Mouse (Mus musculus) CH12.LX (cell line): ENCODE results near the gene 1700092M07Rik. TPM values are rescaled to one million over a fixed set of nuclear protein-coding genes. Genes with fewer than 3 reads are reported as not detected.

Experiments
- DNase-seq: peaks from one replicate; pipeline ENCODE4 v3.0.0-alpha.2; 2013; ENCODE audit errors: extremely low read depth
- H3K27ac ChIP-seq: 2 replicates; pipeline ENCODE4 v1.5.1; 2012; ENCODE audit warnings: low read depth, mild to moderate bottlenecking, control low read depth, moderate library complexity; ENCODE audit not compliant: insufficient read depth
- H3K27me3 ChIP-seq: replicated peaks from 2 replicates; pipeline ENCODE3; 2012; ENCODE audit warnings: inconsistent platforms
- H3K36me3 ChIP-seq, 2 experiments: replicated peaks in 1 of 2; 2 replicates each; pipeline versions ENCODE3 to v1.6.1; 2012; ENCODE audit warnings: inconsistent platforms in 1 of 2, low read length in 1 of 2, mild to moderate bottlenecking in 1 of 2, mixed read lengths in 1 of 2, moderate library complexity in 1 of 2; ENCODE audit not compliant: control insufficient read depth in 1 of 2, insufficient read depth in 1 of 2
- H3K4me1 ChIP-seq, 2 experiments: 2 replicates each; pipeline ENCODE4 v1.6.1; 2012; ENCODE audit warnings: inconsistent platforms in 1 of 2, moderate library complexity in 1 of 2; ENCODE audit not compliant: insufficient read depth in 2 of 2, control insufficient read depth in 1 of 2
- H3K4me2 ChIP-seq: 2 replicates; pipeline ENCODE4 v1.6.1; 2012; ENCODE audit warnings: low read depth, mild to moderate bottlenecking, control low read depth; ENCODE audit not compliant: poor library complexity, insufficient read depth, severe bottlenecking
- H3K4me3 ChIP-seq, 3 experiments: fragments of 150-350 bp in 1 of 3; sonication (generic) in 1 of 3; replicated peaks in 1 of 3; 2 replicates each; pipeline versions ENCODE3 to v1.5.1; 2011 to 2012; ENCODE audit warnings: low read depth in 2 of 3, low read length in 2 of 3, mild to moderate bottlenecking in 2 of 3, moderate library complexity in 2 of 3, control low read depth in 1 of 3, improper control_type of control experiment in 1 of 3, inconsistent platforms in 1 of 3, mixed read lengths in 1 of 3; ENCODE audit not compliant: poor library complexity in 1 of 3
- H3K79me2 ChIP-seq: replicated peaks from 2 replicates; pipeline ENCODE4 v1.6.1; 2012; ENCODE audit warnings: mild to moderate bottlenecking, moderate library complexity; ENCODE audit not compliant: control insufficient read depth, poor library complexity, insufficient read depth, severe bottlenecking; ENCODE audit errors: extremely low read depth
- H3K9ac ChIP-seq: 2 replicates; pipeline ENCODE4 v1.6.1; 2012; ENCODE audit warnings: low read depth, mild to moderate bottlenecking, control low read depth, moderate library complexity; ENCODE audit not compliant: insufficient read depth
- H3K9me3 ChIP-seq: replicated peaks from 2 replicates; pipeline ENCODE3; 2012; ENCODE audit warnings: low read length, inconsistent platforms, mixed read lengths
- BHLHE40 ChIP-seq: IDR thresholded peaks from 2 replicates; pipeline ENCODE4 v1.6.1; 2011; ENCODE audit warnings: mild to moderate bottlenecking, low read depth, low read length, improper control_type of control experiment
- CHD2 ChIP-seq: IDR thresholded peaks from 2 replicates; pipeline ENCODE4 v1.6.1; 2011; ENCODE audit warnings: low read length, improper control_type of control experiment
- CTCF ChIP-seq, 2 experiments: IDR thresholded peaks in 1 of 2; conservative IDR thresholded peaks in 1 of 2; 2 replicates each; pipeline ENCODE4 v1.5.1; 2011 to 2012; ENCODE audit warnings: low read depth in 2 of 2, low read length in 2 of 2, improper control_type of control experiment in 1 of 2, inconsistent platforms in 1 of 2, mild to moderate bottlenecking in 1 of 2, moderate library complexity in 1 of 2
- ETS1 ChIP-seq: conservative IDR thresholded peaks from 2 replicates; pipeline ENCODE4 v1.6.1; 2012; ENCODE audit warnings: low read depth, mild to moderate bottlenecking, inconsistent platforms, low read length, improper control_type of control experiment, moderate library complexity
- IRF4 ChIP-seq: IDR thresholded peaks from 2 replicates; pipeline ENCODE4 v1.6.1; 2014; ENCODE audit warnings: low read depth, mild to moderate bottlenecking, inconsistent platforms, low read length, improper control_type of control experiment
- KAT2A ChIP-seq: IDR thresholded peaks from 2 replicates; pipeline ENCODE4 v1.6.1; 2012; ENCODE audit warnings: low read length, improper control_type of control experiment, inconsistent platforms; ENCODE audit not compliant: insufficient replicate concordance
- MAFK ChIP-seq: IDR thresholded peaks from 2 replicates; pipeline ENCODE4 v1.6.1; 2011; ENCODE audit warnings: low read length, improper control_type of control experiment; ENCODE audit not compliant: insufficient replicate concordance
- MAZ ChIP-seq: IDR thresholded peaks from 2 replicates; pipeline ENCODE4 v1.6.1; 2012; ENCODE audit warnings: low read depth, mild to moderate bottlenecking, inconsistent platforms, low read length, improper control_type of control experiment, moderate library complexity
- NELFE ChIP-seq: IDR thresholded peaks from 2 replicates; pipeline ENCODE4 v1.6.1; 2011; ENCODE audit warnings: low read depth, low read length, improper control_type of control experiment
- POLR2AphosphoS2 ChIP-seq: IDR thresholded peaks from 2 replicates; pipeline ENCODE4 v1.6.1; 2011; ENCODE audit warnings: low read depth, low read length, improper control_type of control experiment
- RAD21 ChIP-seq: IDR thresholded peaks from 2 replicates; pipeline ENCODE4 v1.6.1; 2011; ENCODE audit warnings: low read depth, mild to moderate bottlenecking, low read length, improper control_type of control experiment, moderate library complexity
- SMC3 ChIP-seq: IDR thresholded peaks from 2 replicates; pipeline ENCODE4 v1.6.1; 2011; ENCODE audit warnings: low read depth, low read length, improper control_type of control experiment
- TBP ChIP-seq: conservative IDR thresholded peaks from 2 replicates; pipeline ENCODE4 v1.6.1; 2011; ENCODE audit warnings: low read depth, low read length, improper control_type of control experiment
- USF2 ChIP-seq: conservative IDR thresholded peaks from 2 replicates; pipeline ENCODE4 v1.6.1; 2011; ENCODE audit warnings: low read depth, low read length, improper control_type of control experiment
- ZC3H11A ChIP-seq: IDR thresholded peaks from 2 replicates; pipeline ENCODE4 v1.6.1; 2012; ENCODE audit warnings: low read depth, mild to moderate bottlenecking, inconsistent platforms, low read length, improper control_type of control experiment
- ZKSCAN1 ChIP-seq: IDR thresholded peaks from 2 replicates; pipeline ENCODE4 v1.6.1; 2012; ENCODE audit warnings: low read depth, inconsistent platforms, low read length, improper control_type of control experiment, borderline replicate concordance
- ZMIZ1 ChIP-seq: IDR thresholded peaks from 2 replicates; pipeline ENCODE4 v1.6.1; 2012; ENCODE audit warnings: low read depth, mild to moderate bottlenecking, inconsistent platforms, low read length, improper control_type of control experiment
- ZNF384 ChIP-seq: IDR thresholded peaks from 2 replicates; pipeline ENCODE4 v1.6.1; 2012; ENCODE audit warnings: low read depth, low read length, improper control_type of control experiment, inconsistent platforms
- dilution Hi-C: fragments of 300-500 bp; cut with MboI; formaldehyde crosslinking; loops from 2 replicates; pipeline ENCODE4 v1.14.3; 2020; ENCODE audit warnings: low sequenced_read_pairs; ENCODE audit not compliant: extremely low pct_unique_long_range_greater_than_20kb, extremely low pct_ligation_motif_present
- in situ Hi-C: fragments of 300-500 bp; cut with MboI; formaldehyde crosslinking; loops from 3 replicates; pipeline ENCODE4 v1.14.3; 2019; ENCODE audit warnings: low sequenced_read_pairs, low pct_ligation_motif_present, low pct_unique_long_range_greater_than_20kb, mixed read lengths
- polyA plus RNA-seq: library from polyadenylated mRNA; unstranded; fragments of >175 nt; gene quantifications from 2 replicates; pipeline ENCODE4 v1.2.1, GENCODE M21; 2012; ENCODE audit warnings: low read depth; ENCODE audit not compliant: insufficient read length
- total RNA-seq, 2 experiments: library from RNA; depleted of rRNA; stranded (reverse); fragments of 300-350 nt in 1 of 2; fragments of >200 nt in 1 of 2; gene quantifications; 2 replicates each; pipeline ENCODE4 v1.2.3; 2012 to 2014

The 1700092M07Rik gene
- 3.8 and 4.8 TPM in 2 replicates for total RNA-seq (2012; rRNA removed)
- 1.0 and 2.4 TPM in 2 replicates for total RNA-seq (2014; rRNA removed)
- polyA plus RNA-seq: 3.1 and 4.3 TPM in 2 replicates

- Histone ChIP-seq H3K4me2 (peak within 1 kb of the TSS; percentile 6; the same call in 1 of the 2 replicates), H3K9ac (peak within 1 kb of the TSS; percentile 79), H3K4me1 (peaks cover 11 to 41% of the 10 kb centered on the region in 2 experiments), H3K9me3 (no peaks in the 10 kb centered on the region), H3K4me3 (peak within 1 kb of the TSS; percentile 68 to 77 (median 75)), H3K36me3 (peaks cover 50 to 71% of the 10 kb centered on the region in 2 experiments), H3K27me3 (no peaks in the 10 kb centered on the region), H3K79me2 (peaks cover 41% of the 10 kb centered on the region), H3K27ac (peak within 1 kb of the TSS; percentile 91)
- in situ Hi-C loops (loop anchor here (25.0 kb wide), 1 partner anchor 372 kb away; no protein-coding TSS in a partner anchor), dilution Hi-C loops (no loop called here)
- no peak for DNase-seq
- TF ChIP-seq CHD2: no peak
- no peak for TF ChIP-seq TBP
- TF ChIP-seq ZKSCAN1: no peak
- no peak for TF ChIP-seq SMC3
- TF ChIP-seq CTCF (conservative IDR thresholded peaks at IDR 0.05 in 1 of 2, IDR thresholded peaks at IDR 0.05 in 1 of 2; ENCODE audit: low read depth in 2 of 2, low read length in 2 of 2): no peak
- TF ChIP-seq BHLHE40: no peak
- no peak for TF ChIP-seq IRF4
- no peak for TF ChIP-seq RAD21
- no peak for TF ChIP-seq MAZ
- TF ChIP-seq POLR2AphosphoS2: no peak
- TF ChIP-seq ETS1: no peak
- TF ChIP-seq KAT2A: no peak
- no peak for TF ChIP-seq USF2
- TF ChIP-seq MAFK: no peak
Observed at GRCm38 (mm10) chr19:8740603-8741002, at the start of gene 1700092M07Rik. TSS of gene 1700092M07Rik (plus strand) at chr19:8740718.

GRCm38 (mm10) chr19:8691871-8692539, 48.5 kb upstream of the 1700092M07Rik start:
- H3K4me1 ChIP-seq: peaks cover 0 to 13% of the 10 kb centered on the region in 2 experiments; a peak in 2 of 4 replicates
- H3K36me3 ChIP-seq: no peaks in the 10 kb centered on the region
- dilution Hi-C loops (loop anchor here (25.0 kb wide), 1 partner anchor 105 kb away; the partner anchor contains the start of gene Slc22a8), in situ Hi-C loops (no loop called here)
- H3K27ac ChIP-seq: no peak overlapping the region
- H3K9me3 ChIP-seq: no peaks in the 10 kb centered on the region
- TF ChIP-seq ZNF384 (peak; percentile 68), ETS1 (no peak), POLR2AphosphoS2 (no peak), ZC3H11A (no peak), ZKSCAN1 (no peak), MAZ (no peak), ZMIZ1 (no peak), NELFE (no peak), USF2 (no peak)
- TF ChIP-seq, all 38 proteins: peak for 1
- Histone ChIP-seq H3K9ac (no peak overlapping the region), H3K27me3 (no peaks in the 10 kb centered on the region), H3K4me2 (peak overlapping the region; percentile 26; the same call in 1 of the 2 replicates), H3K79me2 (no peaks in the 10 kb centered on the region), H3K4me3 (no peak overlapping the region)
- no peak for DNase-seq
